Mouse (Mus musculus) ES-E14 (cell line): ENCODE measurements around the gene Olfr716. TPM values are rescaled to one million over a fixed set of nuclear protein-coding genes. Genes with fewer than 3 reads are reported as not detected.
"Not testable (repeated sequence)": the region's sequence is repeated elsewhere in the genome, so short reads cannot be mapped to it uniquely, and the experiment has no call there.

Source experiments
- DNase-seq: peaks from one replicate; pipeline ENCODE4 v3.0.0-alpha.2; 2013; ENCODE audit warnings: low read depth, low spot score
- H3K27ac ChIP-seq: 2 replicates; pipeline ENCODE4 v1.5.1; 2012; ENCODE audit warnings: low read depth, mild to moderate bottlenecking, low read length, moderate library complexity, mixed read lengths; ENCODE audit not compliant: poor library complexity, insufficient read depth, severe bottlenecking
- H3K36me3 ChIP-seq: 2 replicates; pipeline ENCODE4 v1.6.1; 2012; ENCODE audit warnings: mild to moderate bottlenecking, low read length, moderate library complexity, mixed read lengths; ENCODE audit not compliant: control insufficient read depth, poor library complexity, insufficient read depth, severe bottlenecking
- H3K4me1 ChIP-seq, 2 experiments: fragments of 150-350 bp in 1 of 2; sonication (generic) in 1 of 2; 2 replicates each; pipeline ENCODE4 v1.6.1; 2012; ENCODE audit warnings: low read length in 2 of 2, mild to moderate bottlenecking in 1 of 2, mixed read lengths in 1 of 2; ENCODE audit not compliant: control insufficient read depth in 2 of 2, insufficient read depth in 2 of 2, poor library complexity in 1 of 2
- H3K4me3 ChIP-seq, 2 experiments: fragments of 150-350 bp in 1 of 2; sonication (generic) in 1 of 2; 2 replicates each; pipeline ENCODE4 v1.5.1; 2012; ENCODE audit warnings: low read length in 2 of 2, low read depth in 1 of 2, mild to moderate bottlenecking in 1 of 2, mixed read lengths in 1 of 2; ENCODE audit not compliant: insufficient read depth in 1 of 2, poor library complexity in 1 of 2, severe bottlenecking in 1 of 2
- H3K9ac ChIP-seq: 2 replicates; pipeline ENCODE4 v1.6.1; 2012; ENCODE audit warnings: low read depth, mild to moderate bottlenecking, low read length, mixed read lengths; ENCODE audit not compliant: poor library complexity, insufficient read depth, severe bottlenecking
- H3K9me3 ChIP-seq: fragments of 150-350 bp; sonication (generic); 2 replicates; pipeline ENCODE4 v1.6.1; 2012; ENCODE audit warnings: low read depth, mild to moderate bottlenecking, low read length; ENCODE audit not compliant: control insufficient read depth, insufficient read depth
- CHD2 ChIP-seq: IDR thresholded peaks from 2 replicates; pipeline ENCODE4 v1.6.1; 2014; ENCODE audit warnings: mild to moderate bottlenecking, low read depth, low read length, inconsistent platforms
- HCFC1 ChIP-seq: IDR thresholded peaks from 2 replicates; pipeline ENCODE4 v1.6.1; 2012; ENCODE audit warnings: low read length, inconsistent platforms, borderline replicate concordance; ENCODE audit not compliant: insufficient read depth
- MAFK ChIP-seq: IDR thresholded peaks from 2 replicates; pipeline ENCODE4 v1.6.1; 2014; ENCODE audit warnings: mild to moderate bottlenecking, low read depth, low read length, inconsistent platforms; ENCODE audit not compliant: insufficient read depth
- ZC3H11A ChIP-seq: IDR thresholded peaks from 2 replicates; pipeline ENCODE4 v1.6.1; 2012; ENCODE audit warnings: low read depth, mild to moderate bottlenecking, inconsistent platforms, low read length, borderline replicate concordance
- ZNF384 ChIP-seq: IDR thresholded peaks from 2 replicates; pipeline ENCODE4 v1.6.1; 2012; ENCODE audit warnings: low read depth, low read length, inconsistent platforms
- in situ Hi-C, 2 experiments: fragments of 600-800 bp; cut with MboI; formaldehyde crosslinking; loops; one replicate each; pipeline ENCODE4 v1.15.1; 2025; ENCODE audit warnings: low sequenced_read_pairs in 2 of 2, inconsistent platforms in 1 of 2; ENCODE audit not compliant: unreplicated experiment in 2 of 2
- total RNA-seq: library from RNA; depleted of rRNA; stranded (reverse); fragments of 300-350 nt; gene quantifications from 2 replicates; pipeline ENCODE4 v1.2.3, GENCODE M21; 2012; rRNA removed

Olfr716 gene
- not detected in 2 replicates for total RNA-seq

GRCm38 (mm10) chr7:107138027-107138426 lies at the start of gene Olfr716:
TSS of gene Olfr716 (plus strand) at chr7:107138327.
- DNase-seq, H3K36me3 ChIP-seq, H3K4me3 ChIP-seq, in situ Hi-C loops, H3K9me3 ChIP-seq, H3K4me1 ChIP-seq, H3K27ac ChIP-seq, H3K9ac ChIP-seq: not testable (repeated sequence)

GRCm38 (mm10) chr7:107092920-107093319 lies 45.2 kb upstream of the Olfr716 start, which contains the start of gene Olfr17:
TSS of gene Olfr17 (plus strand) at chr7:107093220.
- no peak for DNase-seq
- Histone ChIP-seq H3K4me3 (no peak within 1 kb of the TSS), H3K27ac (no peak within 1 kb of the TSS), H3K4me1 (no peaks in the 10 kb centered on the region), H3K36me3 (no peaks in the 10 kb centered on the region), H3K9ac (no peak within 1 kb of the TSS), H3K9me3 (no peaks in the 10 kb centered on the region)
- in situ Hi-C loops: no loop called here
- no peak for TF ChIP-seq HCFC1
- no peak for TF ChIP-seq CHD2
- TF ChIP-seq ZNF384: no peak
- no peak for TF ChIP-seq MAFK
- no peak for TF ChIP-seq ZC3H11A

GRCm38 (mm10) chr7:107110269-107110668 lies 27.9 kb upstream of the Olfr716 start, which contains the start of gene Olfr715b:
TSS of gene Olfr715b (minus strand) at chr7:107110369.
- H3K4me1 ChIP-seq, H3K9ac ChIP-seq, DNase-seq, H3K36me3 ChIP-seq, H3K9me3 ChIP-seq, H3K27ac ChIP-seq, H3K4me3 ChIP-seq: not testable (repeated sequence)
- in situ Hi-C loops: loop anchor here (10.0 kb wide), 1 partner anchor 45 kb away; no protein-coding TSS in a partner anchor

- in situ Hi-C loops, H3K9me3 ChIP-seq, H3K27ac ChIP-seq, H3K36me3 ChIP-seq, H3K9ac ChIP-seq, DNase-seq, H3K4me1 ChIP-seq, H3K4me3 ChIP-seq: not testable (repeated sequence)
Observed at GRCm38 (mm10) chr7:107130983-107131382, 7.1 kb upstream of the Olfr716 start, which contains the start of gene Olfr715. TSS of gene Olfr715 (minus strand) at chr7:107131083.

DNA sequence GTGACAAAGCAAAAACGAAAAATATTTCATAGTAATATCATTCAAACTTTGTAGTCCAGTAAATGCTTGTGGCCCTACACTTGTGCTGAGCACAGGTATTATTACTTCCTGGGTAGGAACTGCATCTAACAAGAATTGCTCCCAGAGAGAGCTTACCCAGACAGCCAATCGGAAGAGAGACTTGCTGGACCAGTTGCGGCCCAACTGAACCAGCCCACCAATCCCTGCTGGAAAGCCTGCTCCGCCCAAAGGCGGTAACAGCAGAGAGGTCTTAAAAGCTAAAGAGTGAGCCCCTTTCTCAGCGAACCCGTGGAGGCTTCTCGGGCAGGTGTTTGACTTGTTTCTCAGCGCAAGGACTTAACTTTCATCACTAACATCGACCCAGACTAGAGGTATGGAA lies 28.6 kb downstream of the Olfr716 start, which contains the start of gene Nlrp14:
Nlrp14 (plus strand) TSS at position 301 of the 400 bp plus-strand sequence.
- no peak for DNase-seq
- Histone ChIP-seq H3K36me3 (no peaks in the 10 kb centered on the region), H3K9ac (no peak within 1 kb of the TSS), H3K9me3 (no peaks in the 10 kb centered on the region), H3K4me1 (no peaks in the 10 kb centered on the region), H3K27ac (no peak within 1 kb of the TSS), H3K4me3 (peak within 1 kb of the TSS in 1 of 2 experiments; percentile 58; a peak in 2 of 4 replicates)
- in situ Hi-C loops: no loop called here
- TF ChIP-seq MAFK: no peak
- no peak for TF ChIP-seq HCFC1
- TF ChIP-seq ZNF384: no peak
- TF ChIP-seq ZC3H11A: no peak
- TF ChIP-seq CHD2: no peak
